In the genomic region with DNA sequence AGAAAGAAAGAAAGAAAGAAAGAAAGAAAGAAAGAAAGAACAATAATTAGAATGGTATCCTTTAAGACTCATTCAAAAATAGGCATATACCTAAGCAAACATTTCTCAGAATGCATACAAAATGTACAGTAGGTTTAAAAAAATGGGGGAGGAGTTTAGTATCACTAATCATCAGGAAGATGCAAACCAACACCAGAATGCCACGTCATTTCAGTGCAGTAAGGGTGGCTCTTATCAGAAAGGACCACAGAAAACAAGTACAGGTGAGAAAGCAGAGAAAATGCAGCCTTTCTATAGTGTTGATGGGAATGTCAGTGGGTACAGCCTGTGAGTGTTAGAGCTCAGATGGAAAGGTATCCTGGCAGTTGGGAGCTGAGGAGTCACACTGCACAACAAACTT, we compare ENCODE assay signal across 23 mouse cellular contexts. TPM values are rescaled to one million over a fixed set of nuclear protein-coding genes. Genes with fewer than 3 reads are reported as not detected.
DNase-seq lines count a peak whose midpoint lies in the region; ATAC-seq and TF ChIP-seq lines count a peak whose summit lies in the region.
"Had no signal": no experiment of that assay in that cellular context is flagged by ENCODE, and none has a peak within 500 bp of the region (broad histone marks: within the 10 kb centered on the region; RNA-seq: fewer than 3 reads in every experiment).

No protein-coding gene starts in this region.

- no peak for TF ChIP-seq POLR2A in liver, adult 2 months (IDR thresholded peaks at IDR 0.05; ENCODE audit: extremely low read depth, insufficient read depth, low read length)

- no peak for ATAC-seq in liver, embryonic 11.5 days (replicated peaks; ENCODE audit: low FRiP score)
- ATAC-seq in liver, embryonic 14.5 days (ENCODE audit: insufficient read depth), result peak; percentile 70
- 0 out of 2 replicates have a peak, but pooled peaks have one; percentile 35 for ATAC-seq in megakaryocyte progenitor cell, adult 5-6 weeks (replicated peaks; ENCODE audit: poor library complexity)
- ATAC-seq in hindbrain, embryonic 16.5 days, result no peak
- ATAC-seq: forebrain, embryonic 16.5 days; hindbrain, postnatal 0 days had no signal

- no peak overlapping the region; the same call in 1 of the 2 replicates for H3K27ac ChIP-seq in liver, embryonic 11.5 days (ENCODE audit: low read depth, low read length)
- peak overlapping the region; percentile 81 for H3K27ac ChIP-seq in liver, adult 2 months (replicated peaks; ENCODE audit: insufficient read depth, low read depth, low read length)
- peak overlapping the region; percentile 63 for H3K27ac ChIP-seq in liver, embryonic 14.5 days
- no peak overlapping the region for H3K27ac ChIP-seq in hindbrain, embryonic 16.5 days (ENCODE audit: low read depth, low read length)
- H3K27ac ChIP-seq: embryonic facial prominence, embryonic 10.5 days; heart, embryonic 13.5 days; hindbrain, embryonic 12.5 days; hindbrain, postnatal 0 days had no signal

- TF ChIP-seq EP300 in liver, embryonic 14.5 days (IDR thresholded peaks at IDR 0.05; ENCODE audit: low read depth), result peak; percentile 50

- WGBS in liver, embryonic 11.5 days, result 21% methylated on average over 1 of the region's 1 CpGs
- WGBS in liver, adult 2 months, result 80% methylated on average over 1 of the region's 1 CpGs
- 10% methylated on average over 1 of the region's 1 CpGs for WGBS in liver, embryonic 14.5 days (ENCODE audit: insufficient replicate concordance)
- WGBS in hindbrain, embryonic 16.5 days, result 56% methylated on average over 1 of the region's 1 CpGs

- no peaks in the 10 kb centered on the region for H3K9me3 ChIP-seq in liver, embryonic 11.5 days (ENCODE audit: control insufficient read depth, low read length)
- no peaks in the 10 kb centered on the region for H3K9me3 ChIP-seq in liver, embryonic 14.5 days (ENCODE audit: control insufficient read depth, low read length)
- no peaks in the 10 kb centered on the region for H3K9me3 ChIP-seq in hindbrain, embryonic 16.5 days (ENCODE audit: control insufficient read depth, low read length)
- H3K9me3 ChIP-seq: heart, embryonic 13.5 days; hindbrain, embryonic 12.5 days had no signal

- H3K4me1 ChIP-seq in liver, embryonic 11.5 days (replicated peaks; ENCODE audit: control insufficient read depth, insufficient read depth, low read length), result peaks cover 25% of the 10 kb centered on the region
- H3K4me1 ChIP-seq in liver, adult 2 months (ENCODE audit: control insufficient read depth, insufficient read depth, low read length), result peaks cover 28% of the 10 kb centered on the region
- H3K4me1 ChIP-seq in liver, embryonic 14.5 days (replicated peaks; ENCODE audit: control insufficient read depth in 2 of 2, insufficient read depth in 2 of 2, low read length in 1 of 2), result peaks cover 40 to 43% of the 10 kb centered on the region in 2 experiments
- no peaks in the 10 kb centered on the region for H3K4me1 ChIP-seq in hindbrain, embryonic 16.5 days (ENCODE audit: control insufficient read depth, insufficient read depth, low read depth, low read length)
- H3K4me1 ChIP-seq: embryonic facial prominence, embryonic 10.5 days; hindbrain, embryonic 12.5 days had no signal

- no peak overlapping the region for H3K9ac ChIP-seq in liver, embryonic 11.5 days (ENCODE audit: low read depth, low read length)
- no peak overlapping the region for H3K9ac ChIP-seq in liver, adult 2 months (ENCODE audit: low read depth, low read length)
- no peak overlapping the region; the same call in 1 of the 2 replicates for H3K9ac ChIP-seq in liver, embryonic 14.5 days (replicated peaks)
- H3K9ac ChIP-seq in hindbrain, embryonic 16.5 days (ENCODE audit: low read depth, low read length), result no peak overlapping the region
- H3K9ac ChIP-seq: heart, embryonic 13.5 days; hindbrain, embryonic 12.5 days had no signal

- no peak overlapping the region for H3K4me3 ChIP-seq in liver, embryonic 11.5 days (ENCODE audit: low read depth, low read length)
- no peak overlapping the region for H3K4me3 ChIP-seq in liver, adult 2 months (ENCODE audit: insufficient read depth, low read depth, low read length)
- H3K4me3 ChIP-seq in liver, embryonic 14.5 days (ENCODE audit: insufficient read depth in 1 of 2, low read depth in 2 of 2, low read length in 2 of 2), result no peak overlapping the region
- H3K4me3 ChIP-seq in hindbrain, embryonic 16.5 days (ENCODE audit: low read length), result no peak overlapping the region
- H3K4me3 ChIP-seq: embryonic facial prominence, embryonic 10.5 days; erythroblast, embryonic 14.5 days; heart, embryonic 13.5 days; hindbrain, embryonic 12.5 days had no signal

- no peaks in the 10 kb centered on the region for H3K36me3 ChIP-seq in liver, embryonic 11.5 days (ENCODE audit: control insufficient read depth, insufficient read depth, low read length)
- peaks cover 5% of the 10 kb centered on the region for H3K36me3 ChIP-seq in liver, adult 2 months (ENCODE audit: control insufficient read depth, insufficient read depth, low read length)
- no peaks in the 10 kb centered on the region for H3K36me3 ChIP-seq in liver, embryonic 14.5 days (replicated peaks; ENCODE audit: control insufficient read depth, insufficient read depth, low read depth)
- no peaks in the 10 kb centered on the region for H3K36me3 ChIP-seq in hindbrain, embryonic 16.5 days (ENCODE audit: control insufficient read depth, insufficient read depth, low read length)
- H3K36me3 ChIP-seq: embryonic facial prominence, embryonic 10.5 days; heart, embryonic 13.5 days; hindbrain, embryonic 12.5 days had no signal

- TF ChIP-seq CTCF in liver, adult 2 months (IDR thresholded peaks at IDR 0.05; ENCODE audit: low read depth, low read length), result no peak
- TF ChIP-seq CTCF in liver, embryonic 14.5 days (IDR thresholded peaks at IDR 0.05; ENCODE audit: low read depth), result no peak

- DNase-seq in liver, result peak; percentile 42
- DNase-seq in liver, embryonic 11.5 days (ENCODE audit: low spot score), result no peak
- DNase-seq in liver, adult 2 months (ENCODE audit: extremely low read depth, low read depth, low spot score), result no peak
- peak; percentile 53 to 74 (median 58) for DNase-seq in liver, embryonic 14.5 days (ENCODE audit: low read depth in 3 of 3, low spot score in 3 of 3)
- DNase-seq in cerebellum, adult 18-20 months, result no peak
- no peak for DNase-seq in urinary bladder, postnatal 36 days (ENCODE audit: low spot score in 2 of 2)
- DNase-seq: adrenal gland, adult 2 months; adrenal gland, postnatal 25 days; cerebellum, adult 2 months; cerebellum, postnatal 10 days; gastrocnemius, postnatal 25 days; heart, postnatal 4 days had no signal

- no peak overlapping the region for H3K4me2 ChIP-seq in liver, embryonic 11.5 days
- peak overlapping the region; percentile 26; the same call in 1 of the 2 replicates for H3K4me2 ChIP-seq in liver, embryonic 14.5 days (ENCODE audit: low read depth)
- no peak overlapping the region for H3K4me2 ChIP-seq in hindbrain, embryonic 16.5 days (ENCODE audit: low read length)
- H3K4me2 ChIP-seq: heart, embryonic 13.5 days; hindbrain, embryonic 12.5 days had no signal

- H3K27me3 ChIP-seq in liver, embryonic 11.5 days (replicated peaks; ENCODE audit: control insufficient read depth, insufficient read depth, low read length), result no peaks in the 10 kb centered on the region
- no peaks in the 10 kb centered on the region for H3K27me3 ChIP-seq in liver, adult 2 months (ENCODE audit: control insufficient read depth, insufficient read depth, low read length)
- H3K27me3 ChIP-seq in liver, embryonic 14.5 days (ENCODE audit: control insufficient read depth, insufficient read depth, low read length), result no peaks in the 10 kb centered on the region
- no peaks in the 10 kb centered on the region for H3K27me3 ChIP-seq in hindbrain, embryonic 16.5 days (replicated peaks; ENCODE audit: control insufficient read depth, insufficient read depth, low read length)
- H3K27me3 ChIP-seq: heart, embryonic 13.5 days; hindbrain, embryonic 12.5 days had no signal

- H3K79me2 ChIP-seq in liver, adult 2 months (ENCODE audit: control insufficient read depth, insufficient read depth, low read length), result peaks cover 9% of the 10 kb centered on the region; the same call in 1 of the 2 replicates

RNA-seq across cellular contexts. Expression of gene Gm47985, which starts 55.6 kb away (rescaled TPM):
- 1.7 and 1.9 TPM in 2 replicates for polyA plus RNA-seq in liver, embryonic 11.5 days (2014; fragmentation: Nextera tagmentation; extraction: Ambion mirVana)
- total RNA-seq in liver, adult 2 months (2014; rRNA removed), result not detected in 2 replicates
- not detected in 2 replicates for polyA plus RNA-seq in liver, adult 2 months (2012; rRNA removed)
- 2.0 and 2.1 TPM in 2 replicates for polyA plus RNA-seq in liver, embryonic 14.5 days (2012; rRNA removed)
- polyA plus RNA-seq in liver, embryonic 14.5 days (2014; fragmentation: Nextera tagmentation; extraction: Ambion mirVana), result 1.7 and 2.2 TPM in 2 replicates
- 0.20 TPM in 1 of 2 replicates, not detected in the other for total RNA-seq in megakaryocyte progenitor cell, adult 5-6 weeks (2015)
- total RNA-seq in megakaryocyte progenitor cell, adult 5-6 weeks (2017), result not detected in 2 replicates
- not detected in 2 replicates for polyA plus RNA-seq in hindbrain, embryonic 16.5 days (2015; fragmentation: Nextera tagmentation; extraction: Ambion mirVana)
- total RNA-seq: adrenal gland, adult 2 months; adrenal gland, postnatal 25 days; ES-E14; gastrocnemius, postnatal 25 days; granulocyte monocyte progenitor cell, adult 5-6 weeks; hindbrain, postnatal 0 days had no signal
- polyA plus RNA-seq: adrenal gland, adult 2 months; cerebellum, adult 2 months; erythroblast, embryonic 14.5 days; forebrain, embryonic 16.5 days; frontal cortex, adult 2 months; hindbrain, postnatal 0 days had no signal

Comparison
In these comparisons a context has a peak if more than half of its experiments do, and no peak if none do; other contexts are left out.
1. DNase-seq: peak in liver (single experiment) and liver, embryonic 14.5 days (3 of 3); none in liver, embryonic 11.5 days (single experiment), liver, adult 2 months (single experiment), cerebellum, adult 18-20 months (0 of 2) and urinary bladder, postnatal 36 days (0 of 2).
2. ATAC-seq: peak in liver, embryonic 14.5 days (single experiment) and megakaryocyte progenitor cell, adult 5-6 weeks (single experiment); none in liver, embryonic 11.5 days (single experiment) and hindbrain, embryonic 16.5 days (single experiment).
3. H3K27ac ChIP-seq: peak in liver, adult 2 months (single experiment) and liver, embryonic 14.5 days (single experiment); none in liver, embryonic 11.5 days (single experiment) and hindbrain, embryonic 16.5 days (single experiment).